Mouse (Mus musculus) kidney, postnatal 0 days (tissue): ENCODE measurements at regions not wholly inside any gene's neighbourhood (a gene's known extent, or its start where the extent isn't known, plus 50 kb on each side); places are given as distances from the start of the nearest gene placed in this dataset.

ENCODE experiments used
- ATAC-seq: fragments of 200-750 bp; cut with Nextera tagmentation; replicated peaks from 2 replicates; pipeline ENCODE4 v1.8.0; 2017; ENCODE audit warnings: low read depth, moderate number of reproducible peaks, moderate TSS enrichment, moderate library complexity; ENCODE audit not compliant: low FRiP score
- DNase-seq: peaks from one replicate; pipeline ENCODE4 v3.0.0-alpha.2; 2016; ENCODE audit warnings: low spot score
- H3K27ac ChIP-seq: fragments of 300-500 bp; sonication (generic); 2 replicates; pipeline ENCODE4 v1.5.1; 2014; ENCODE audit warnings: mild to moderate bottlenecking
- H3K27me3 ChIP-seq: fragments of 300-500 bp; sonication (generic); 2 replicates; pipeline ENCODE4 v1.6.1; 2014; ENCODE audit warnings: low read length, mixed read lengths; ENCODE audit not compliant: insufficient read depth
- H3K36me3 ChIP-seq: fragments of 300-500 bp; sonication (generic); 2 replicates; pipeline ENCODE4 v1.6.1; 2014; ENCODE audit warnings: low read length, mixed read lengths; ENCODE audit not compliant: insufficient read depth
- H3K4me1 ChIP-seq: fragments of 300-500 bp; sonication (generic); replicated peaks from 2 replicates; pipeline ENCODE4 v1.6.1; 2014; ENCODE audit warnings: antibody characterized with exemption, low read length, mixed read lengths; ENCODE audit not compliant: insufficient read depth
- H3K4me2 ChIP-seq: fragments of 300-500 bp; sonication (generic); 2 replicates; pipeline ENCODE4 v1.6.1; 2014; ENCODE audit warnings: mild to moderate bottlenecking, low read length, moderate library complexity, mixed read lengths
- H3K4me3 ChIP-seq: fragments of 300-500 bp; sonication (generic); replicated peaks from 2 replicates; pipeline ENCODE4 v1.5.1; 2014; ENCODE audit warnings: low read depth, low read length
- H3K9ac ChIP-seq: fragments of 300-500 bp; sonication (generic); 2 replicates; pipeline ENCODE4 v1.6.1; 2014; ENCODE audit warnings: low read depth, low read length
- H3K9me3 ChIP-seq: fragments of 300-500 bp; sonication (generic); replicated peaks from 2 replicates; pipeline ENCODE4 v1.6.1; 2016; ENCODE audit warnings: low read length, inconsistent platforms, mixed read lengths
- CTCF ChIP-seq: IDR thresholded peaks from 2 replicates; pipeline ENCODE4 v1.5.1; 2016; ENCODE audit warnings: antibody characterized with exemption, low read depth, mild to moderate bottlenecking, moderate library complexity
- WGBS: fragments of 180-500 bp; shearing (Covaris S2); extraction: QIAGEN DNeasy Blood & Tissue Kit; methylation state at CpG from one replicate; pipeline ENCODE4 v1.1.7; 2014; 5-methylcytosine and 5-hydroxymethylcytosine counted together

DNA sequence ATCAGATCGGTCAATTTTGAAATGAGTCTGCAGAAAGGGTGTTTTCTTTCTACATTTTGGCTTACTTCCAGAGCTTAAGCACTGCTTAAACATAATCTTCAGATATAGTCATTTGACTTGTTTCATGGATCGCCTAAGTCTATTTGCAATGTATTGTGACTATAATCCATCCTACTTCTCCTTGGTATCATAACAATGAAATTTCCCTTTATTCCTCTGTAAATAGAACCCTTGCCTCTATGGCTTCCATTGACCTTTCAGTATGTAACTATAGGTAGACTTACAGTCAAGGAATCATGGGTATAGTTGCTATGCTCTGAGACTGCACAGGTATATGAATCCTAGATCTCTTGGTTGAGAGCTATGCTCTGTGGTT, 509.0 kb upstream of the Cited2 start:
- DNase-seq: no peak
- no peak overlapping the region for H3K27ac ChIP-seq
- no peak for ATAC-seq

GRCm38 (mm10) chr10:17215029-17215428, 508.0 kb upstream of the Cited2 start:
- 60% methylated on average over 3 of the region's 3 CpGs for WGBS

More for the DNA sequence above, 509.0 kb upstream of the Cited2 start:
- no peak overlapping the region for H3K9ac ChIP-seq
- no peak for TF ChIP-seq CTCF
- 49% methylated on average over 2 of the region's 2 CpGs for WGBS
- H3K9me3 ChIP-seq: no peaks in the 10 kb centered on the region
- no peaks in the 10 kb centered on the region for H3K27me3 ChIP-seq
- H3K36me3 ChIP-seq: no peaks in the 10 kb centered on the region
- H3K4me3 ChIP-seq: no peak overlapping the region
- no peaks in the 10 kb centered on the region for H3K4me1 ChIP-seq
- no peak overlapping the region for H3K4me2 ChIP-seq

GRCm38 (mm10) chr10:17221495-17221894, 501.5 kb upstream of the Cited2 start:
- Histone ChIP-seq H3K9me3 (no peaks in the 10 kb centered on the region), H3K4me3 (no peak overlapping the region), H3K36me3 (no peaks in the 10 kb centered on the region), H3K4me1 (no peaks in the 10 kb centered on the region), H3K4me2 (no peak overlapping the region), H3K27me3 (no peaks in the 10 kb centered on the region), H3K9ac (no peak overlapping the region), H3K27ac (no peak overlapping the region)
- no peak for TF ChIP-seq CTCF
- ATAC-seq (no peak), DNase-seq (no peak)
- WGBS: 60% methylated on average over 2 of the region's 2 CpGs

More at GRCm38 (mm10) chr10:17215029-17215428, 508.0 kb upstream of the Cited2 start:
- no peak for TF ChIP-seq CTCF
- no peaks in the 10 kb centered on the region for H3K4me1 ChIP-seq
- no peak overlapping the region for H3K4me2 ChIP-seq
- H3K27me3 ChIP-seq: no peaks in the 10 kb centered on the region
- H3K9ac ChIP-seq: no peak overlapping the region
- no peak for ATAC-seq
- no peaks in the 10 kb centered on the region for H3K36me3 ChIP-seq
- no peak overlapping the region for H3K4me3 ChIP-seq
- H3K27ac ChIP-seq: no peak overlapping the region
- DNase-seq: no peak
- no peaks in the 10 kb centered on the region for H3K9me3 ChIP-seq

DNA sequence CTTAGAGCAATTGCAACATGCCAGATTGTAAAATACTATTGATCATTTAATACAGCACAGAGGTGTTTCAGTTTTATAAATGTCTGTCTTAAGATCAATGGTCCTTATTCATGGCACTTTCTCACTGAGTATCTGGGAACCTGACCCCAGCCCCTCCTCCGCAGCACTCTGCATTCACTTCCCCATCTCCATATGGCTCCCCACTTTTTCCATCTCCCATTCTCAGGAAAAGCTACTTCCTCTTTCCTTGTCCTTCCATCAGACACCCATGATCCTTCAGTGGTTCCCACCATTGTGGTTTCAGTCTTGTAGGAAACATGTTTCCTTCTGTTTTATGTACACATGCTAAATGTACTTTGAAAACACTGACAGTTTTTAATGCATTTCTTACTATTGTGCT, 497.3 kb upstream of the Cited2 start:
- no peak overlapping the region for H3K27ac ChIP-seq
- H3K9me3 ChIP-seq: no peaks in the 10 kb centered on the region
- no peaks in the 10 kb centered on the region for H3K27me3 ChIP-seq
- TF ChIP-seq CTCF: no peak
- H3K4me1 ChIP-seq: 0 out of 2 replicates have a peak, but pooled peaks cover 7% of the 10 kb centered on the region
- no peak overlapping the region for H3K4me2 ChIP-seq
- H3K9ac ChIP-seq: no peak overlapping the region
- WGBS: 86% methylated on average over 1 of the region's 1 CpGs
- no peak overlapping the region for H3K4me3 ChIP-seq
- H3K36me3 ChIP-seq: no peaks in the 10 kb centered on the region
- no peak for DNase-seq
- no peak for ATAC-seq

GRCm38 (mm10) chr10:17230040-17230818, 492.8 kb upstream of the Cited2 start:
- 21% methylated on average over 16 of the region's 16 CpGs for WGBS

DNA sequence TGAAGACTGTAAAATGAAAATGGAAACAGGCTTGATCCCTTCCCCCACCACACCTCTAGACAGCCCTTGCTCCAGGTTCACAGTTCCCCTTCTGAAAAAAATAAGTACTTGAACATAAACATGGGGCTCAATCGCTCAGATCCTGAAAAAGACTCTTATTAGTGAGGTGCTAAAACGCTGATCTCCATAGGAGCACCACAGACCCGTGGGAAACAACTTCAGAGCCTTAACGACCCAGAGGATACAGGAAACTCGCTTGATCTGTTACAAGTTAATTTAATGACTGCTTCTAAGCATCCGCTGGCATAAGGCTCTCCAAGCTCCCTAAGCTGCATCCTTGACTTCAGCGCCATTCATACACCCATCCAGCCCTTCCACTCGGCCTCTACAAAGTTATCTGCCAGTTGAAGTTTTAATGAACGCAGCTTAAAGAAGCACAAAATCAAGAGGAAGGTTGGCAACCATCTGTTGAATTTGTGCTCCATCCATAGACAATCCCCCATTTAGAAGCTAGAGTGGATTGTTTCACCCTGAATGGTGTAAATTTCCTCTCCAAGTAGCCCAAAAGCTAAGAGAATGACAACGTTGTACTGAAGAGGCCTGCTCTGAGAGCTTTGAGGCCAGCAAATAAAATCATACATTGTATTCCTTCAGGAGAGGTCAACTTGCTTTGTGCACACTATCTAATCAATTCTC, 486.9 kb upstream of the Cited2 start:
- no peak for TF ChIP-seq CTCF
- Histone ChIP-seq H3K27me3 (no peaks in the 10 kb centered on the region), H3K9ac (no peak overlapping the region), H3K27ac (no peak overlapping the region), H3K9me3 (no peaks in the 10 kb centered on the region), H3K4me3 (no peak overlapping the region), H3K36me3 (no peaks in the 10 kb centered on the region), H3K4me1 (0 out of 2 replicates have a peak, but pooled peaks cover 5% of the 10 kb centered on the region), H3K4me2 (no peak overlapping the region)
- ATAC-seq: no peak
- no peak for DNase-seq
- 32% methylated on average over 10 of the region's 10 CpGs for WGBS

More at GRCm38 (mm10) chr10:17230040-17230818, 492.8 kb upstream of the Cited2 start:
- ATAC-seq (no peak; the same call in 1 of the 2 replicates), DNase-seq (peak; percentile 86)
- Histone ChIP-seq H3K4me1 (0 out of 2 replicates have a peak, but pooled peaks cover 7% of the 10 kb centered on the region), H3K4me2 (peak overlapping the region; percentile 34), H3K4me3 (no peak overlapping the region), H3K27me3 (no peaks in the 10 kb centered on the region), H3K9ac (0 out of 2 replicates have a peak overlapping the region, but pooled peaks have one; percentile 5), H3K27ac (0 out of 2 replicates have a peak overlapping the region, but pooled peaks have one; percentile 34), H3K36me3 (no peaks in the 10 kb centered on the region), H3K9me3 (no peaks in the 10 kb centered on the region)
- TF ChIP-seq CTCF: no peak
